Mouse (Mus musculus) heart, embryonic 15.5 days (tissue): ENCODE measurements around the gene Gse1. TPM values are rescaled to one million over a fixed set of nuclear protein-coding genes. Genes with fewer than 3 reads are reported as not detected.

Experiments used
- ATAC-seq: fragments of 200-750 bp; cut with Nextera tagmentation; replicated peaks from 2 replicates; pipeline ENCODE4 v1.8.0; 2017; ENCODE audit warnings: low read depth, moderate TSS enrichment; ENCODE audit not compliant: insufficient number of reproducible peaks, insufficient read depth, low FRiP score
- H3K27ac ChIP-seq: fragments of 300-500 bp; sonication (generic); 2 replicates; pipeline ENCODE4 v1.5.1; 2015; ENCODE audit warnings: mild to moderate bottlenecking, inconsistent platforms
- H3K27me3 ChIP-seq: fragments of 300-500 bp; sonication (generic); 2 replicates; pipeline ENCODE4 v1.6.1; 2015; ENCODE audit warnings: inconsistent platforms
- H3K36me3 ChIP-seq: fragments of 300-500 bp; sonication (generic); 2 replicates; pipeline ENCODE4 v1.6.1; 2015; ENCODE audit warnings: mild to moderate bottlenecking, inconsistent platforms
- H3K4me1 ChIP-seq: fragments of 300-500 bp; sonication (generic); replicated peaks from 2 replicates; pipeline ENCODE4 v1.6.1; 2015; ENCODE audit warnings: inconsistent platforms
- H3K4me2 ChIP-seq: fragments of 300-500 bp; sonication (generic); 2 replicates; pipeline ENCODE4 v1.6.1; 2015; ENCODE audit warnings: inconsistent platforms, mild to moderate bottlenecking, moderate library complexity
- H3K4me3 ChIP-seq: fragments of 300-500 bp; sonication (generic); 2 replicates; pipeline ENCODE4 v1.5.1; 2015; ENCODE audit warnings: mild to moderate bottlenecking, inconsistent platforms
- H3K9ac ChIP-seq: fragments of 300-500 bp; sonication (generic); 2 replicates; pipeline ENCODE4 v1.6.1; 2015; ENCODE audit warnings: mild to moderate bottlenecking, inconsistent platforms
- H3K9me3 ChIP-seq: fragments of 300-500 bp; sonication (generic); replicated peaks from 2 replicates; pipeline ENCODE4 v1.6.1; 2016; ENCODE audit warnings: inconsistent platforms
- WGBS: fragments of 180-500 bp; shearing (Covaris S2); methylation state at CpG from one replicate; pipeline ENCODE4 v1.1.7; 2015; ENCODE audit warnings: mixed read lengths; 5-methylcytosine and 5-hydroxymethylcytosine counted together
- polyA plus RNA-seq: library from polyadenylated mRNA; unstranded; fragments of >200 nt; fragmentation: Nextera tagmentation; extraction: Ambion mirVana; gene quantifications from 2 replicates; pipeline ENCODE4 v1.2.1, GENCODE M21; 2015

Gene Gse1
- polyA plus RNA-seq, 1 experiment from 2014 or later, result 8.9 TPM

GRCm38 (mm10) chr8:120516182-120516755 lies 288.0 kb downstream of the Gse1 start:
- peak; percentile 40; the same call in 1 of the 2 replicates for ATAC-seq
- H3K27ac ChIP-seq, result peak overlapping the region; percentile 72
- H3K4me2 ChIP-seq, result peak overlapping the region; percentile 32; the same call in 1 of the 2 replicates
- H3K4me1 ChIP-seq, result peaks cover 90% of the 10 kb centered on the region
- H3K4me3 ChIP-seq, result no peak overlapping the region
- WGBS, result 17% methylated on average over 12 of the region's 12 CpGs
- no peak overlapping the region; the same call in 1 of the 2 replicates for H3K9ac ChIP-seq
- H3K27me3 ChIP-seq, result no peaks in the 10 kb centered on the region
- H3K9me3 ChIP-seq, result no peaks in the 10 kb centered on the region
- H3K36me3 ChIP-seq, result no peaks in the 10 kb centered on the region

DNA sequence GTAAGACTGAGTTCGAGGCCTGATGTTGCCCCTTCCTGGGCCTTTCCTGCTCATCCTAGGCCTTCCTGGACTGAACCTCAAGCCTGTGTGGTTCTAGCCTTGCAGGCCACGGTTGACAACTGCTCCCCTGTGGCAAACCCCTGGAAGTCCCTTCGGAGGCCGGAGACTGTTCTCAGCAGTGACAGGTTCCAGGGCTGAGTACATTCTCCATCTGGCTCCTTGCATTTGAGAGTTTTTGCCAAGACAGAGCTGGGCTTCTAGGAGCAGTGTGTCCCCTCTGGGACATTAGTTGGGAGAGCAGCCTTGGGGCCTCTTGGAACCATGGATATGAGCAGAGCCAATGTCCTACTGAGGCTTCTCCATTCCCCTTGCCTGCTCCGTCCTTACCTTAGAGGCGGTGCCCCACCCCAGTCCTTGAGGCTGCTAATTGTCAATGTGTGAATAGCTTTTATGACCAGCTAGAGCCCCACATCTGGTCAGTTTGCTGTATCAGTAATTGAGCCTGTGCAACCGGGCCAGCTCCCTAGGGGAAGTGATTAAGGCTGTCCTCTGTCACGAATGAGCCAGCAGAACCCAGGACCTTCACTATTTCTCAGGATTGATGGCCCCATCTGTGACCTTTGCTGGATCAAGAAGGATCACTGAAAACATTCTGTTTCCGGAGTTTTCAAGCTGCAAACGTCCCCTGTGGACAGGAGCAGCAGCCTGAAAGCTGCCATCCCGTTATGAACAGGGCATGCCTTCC lies 289.6 kb downstream of the Gse1 start:
- Histone ChIP-seq H3K4me3 (no peak overlapping the region), H3K27ac (peak overlapping the region; percentile 72), H3K9me3 (no peaks in the 10 kb centered on the region), H3K27me3 (no peaks in the 10 kb centered on the region), H3K4me1 (peaks cover 83% of the 10 kb centered on the region), H3K9ac (no peak overlapping the region), H3K36me3 (no peaks in the 10 kb centered on the region), H3K4me2 (no peak overlapping the region)
- no peak for ATAC-seq
- WGBS, result 53% methylated on average over 11 of the region's 11 CpGs

DNA sequence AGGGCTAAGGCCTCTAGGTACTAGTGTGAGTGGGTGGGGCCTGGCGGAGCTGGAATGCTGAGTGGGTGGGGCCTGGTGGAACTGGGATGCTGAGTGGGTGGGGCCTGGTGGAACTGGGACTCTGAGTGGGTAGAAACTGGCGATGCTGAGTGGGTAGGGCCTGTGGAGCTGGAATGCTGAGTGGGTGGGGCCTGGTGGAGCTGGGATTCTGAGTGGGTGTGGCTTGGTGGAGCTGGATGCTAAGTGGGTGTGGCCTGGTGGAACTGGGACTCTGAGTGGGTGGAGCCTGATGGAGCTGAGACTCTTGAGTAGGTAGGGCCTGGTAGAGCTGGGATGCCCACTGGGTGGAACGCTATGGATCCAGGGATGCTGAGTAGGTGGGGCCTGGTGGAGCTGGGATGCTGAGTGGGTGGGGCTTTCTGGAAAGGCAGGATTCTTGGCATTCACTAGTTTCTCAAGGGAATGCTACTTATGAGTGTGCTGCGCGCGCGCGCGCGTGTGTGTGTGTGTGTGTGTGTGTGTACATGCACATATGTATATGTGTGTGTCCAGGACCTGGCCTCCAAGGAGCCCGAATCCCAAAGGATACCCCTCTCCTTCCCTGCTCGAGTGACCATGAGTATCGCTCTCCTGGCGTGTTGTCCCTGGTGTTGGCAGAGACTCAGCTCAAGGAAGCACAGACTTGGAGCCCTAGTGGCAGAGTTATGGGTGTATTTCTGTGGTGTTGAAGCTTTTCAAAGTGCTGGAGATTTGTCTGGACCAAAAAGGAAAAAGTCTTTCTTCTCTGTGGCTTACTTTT lies 290.7 kb downstream of the Gse1 start:
- ATAC-seq, result no peak
- no peaks in the 10 kb centered on the region for H3K36me3 ChIP-seq
- H3K4me2 ChIP-seq, result no peak overlapping the region
- H3K4me3 ChIP-seq, result no peak overlapping the region
- H3K9ac ChIP-seq, result no peak overlapping the region
- no peaks in the 10 kb centered on the region for H3K9me3 ChIP-seq
- 66% methylated on average over 14 of the region's 14 CpGs for WGBS
- H3K27me3 ChIP-seq, result no peaks in the 10 kb centered on the region
- peak overlapping the region; percentile 72; the same call in 1 of the 2 replicates for H3K27ac ChIP-seq
- H3K4me1 ChIP-seq, result peaks cover 83% of the 10 kb centered on the region

- Histone ChIP-seq H3K9me3 (no peaks in the 10 kb centered on the region), H3K4me1 (peaks cover 89% of the 10 kb centered on the region), H3K4me3 (no peak overlapping the region), H3K27me3 (no peaks in the 10 kb centered on the region), H3K36me3 (no peaks in the 10 kb centered on the region), H3K9ac (peak overlapping the region; percentile 41), H3K27ac (peak overlapping the region; percentile 50), H3K4me2 (peak overlapping the region; percentile 9; the same call in 1 of the 2 replicates)
- 60% methylated on average over 15 of the region's 15 CpGs for WGBS
- ATAC-seq, result no peak
Observed at GRCm38 (mm10) chr8:120520287-120520686, 292.0 kb downstream of the Gse1 start.

DNA sequence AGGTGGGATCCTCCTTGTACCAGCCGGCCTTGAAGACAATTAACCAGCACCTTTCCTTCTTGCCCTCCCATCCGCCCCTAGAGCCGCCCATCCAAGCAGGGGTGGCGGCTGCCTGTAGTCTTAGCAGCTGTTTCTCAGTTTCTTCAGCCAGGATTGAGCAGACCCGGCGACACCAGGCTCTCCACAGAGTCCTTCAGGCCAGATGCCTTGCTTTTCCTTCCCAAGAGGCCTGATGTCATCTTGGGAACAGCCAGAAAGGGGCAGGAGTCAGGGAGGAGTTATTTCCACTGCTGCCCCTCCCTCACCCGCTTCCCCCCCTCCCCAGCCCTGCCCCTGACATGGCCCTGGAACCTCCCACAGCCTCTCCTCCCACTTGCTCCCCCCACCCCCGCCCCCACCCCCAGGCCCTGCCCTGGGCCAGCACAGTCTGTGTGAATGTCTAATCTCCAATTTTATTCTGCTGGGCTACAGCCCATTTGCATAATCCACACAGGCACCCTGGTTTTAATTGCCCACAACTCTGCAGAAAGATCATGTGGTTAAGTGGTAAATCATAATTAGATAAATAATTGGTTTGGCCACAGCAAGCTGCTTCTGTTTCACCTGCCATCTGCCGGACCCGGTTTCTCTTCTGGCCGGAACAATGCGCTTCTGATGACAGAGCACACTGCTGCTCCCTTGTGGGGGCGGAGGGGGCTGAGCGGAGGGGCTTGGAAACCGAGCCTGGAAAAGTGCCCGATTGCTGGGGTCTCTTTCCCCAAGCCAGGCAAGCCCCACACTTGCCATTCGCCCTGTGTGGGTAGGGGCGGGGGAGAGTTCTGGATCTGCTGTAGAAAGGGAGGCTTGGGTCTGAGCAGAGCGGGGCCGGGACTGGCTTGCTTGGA lies 292.7 kb downstream of the Gse1 start:
- Histone ChIP-seq H3K27ac (peak overlapping the region; percentile 50), H3K4me3 (no peak overlapping the region), H3K9me3 (no peaks in the 10 kb centered on the region), H3K4me2 (peak overlapping the region; percentile 9; the same call in 1 of the 2 replicates), H3K36me3 (no peaks in the 10 kb centered on the region), H3K9ac (peak overlapping the region; percentile 41), H3K4me1 (peaks cover 90% of the 10 kb centered on the region), H3K27me3 (no peaks in the 10 kb centered on the region)
- peak; percentile 3; the same call in 1 of the 2 replicates for ATAC-seq
- 36% methylated on average over 20 of the region's 20 CpGs for WGBS

- ATAC-seq, result no peak
- Histone ChIP-seq H3K9ac (no peak overlapping the region), H3K4me1 (peaks cover 90% of the 10 kb centered on the region), H3K4me3 (no peak overlapping the region), H3K9me3 (no peaks in the 10 kb centered on the region), H3K27ac (peak overlapping the region; percentile 18; the same call in 1 of the 2 replicates), H3K4me2 (no peak overlapping the region), H3K27me3 (no peaks in the 10 kb centered on the region), H3K36me3 (no peaks in the 10 kb centered on the region)
- WGBS, result 81% methylated on average over 7 of the region's 7 CpGs
Observed at GRCm38 (mm10) chr8:120521591-120521965, 293.3 kb downstream of the Gse1 start.

DNA sequence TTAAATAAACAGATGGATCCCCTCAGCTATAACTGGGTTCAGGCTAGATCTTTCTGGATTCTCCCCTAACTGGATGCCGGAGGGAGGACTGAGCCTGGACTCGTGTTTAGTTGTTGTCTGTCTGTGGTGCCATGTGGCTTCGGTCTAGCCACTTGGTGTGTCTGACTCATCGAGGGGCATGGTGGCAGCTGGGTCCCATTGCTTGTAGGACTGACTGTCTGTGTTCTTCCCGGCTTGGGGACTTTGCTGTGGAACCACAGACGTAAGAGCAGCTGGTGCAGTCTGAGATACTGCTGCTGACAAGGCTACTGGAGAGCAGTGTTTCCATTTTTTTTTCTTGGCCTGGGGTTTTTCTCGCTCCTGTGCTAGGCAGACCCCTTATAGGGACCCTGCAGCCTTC lies 295.4 kb downstream of the Gse1 start:
- peaks cover 91% of the 10 kb centered on the region for H3K4me1 ChIP-seq
- no peaks in the 10 kb centered on the region for H3K9me3 ChIP-seq
- 0 out of 2 replicates have a peak overlapping the region, but pooled peaks have one; percentile 25 for H3K9ac ChIP-seq
- no peak for ATAC-seq
- peak overlapping the region; percentile 87 for H3K27ac ChIP-seq
- no peaks in the 10 kb centered on the region for H3K36me3 ChIP-seq
- 45% methylated on average over 7 of the region's 7 CpGs for WGBS
- H3K4me2 ChIP-seq, result no peak overlapping the region
- H3K4me3 ChIP-seq, result no peak overlapping the region
- H3K27me3 ChIP-seq, result no peaks in the 10 kb centered on the region

DNA sequence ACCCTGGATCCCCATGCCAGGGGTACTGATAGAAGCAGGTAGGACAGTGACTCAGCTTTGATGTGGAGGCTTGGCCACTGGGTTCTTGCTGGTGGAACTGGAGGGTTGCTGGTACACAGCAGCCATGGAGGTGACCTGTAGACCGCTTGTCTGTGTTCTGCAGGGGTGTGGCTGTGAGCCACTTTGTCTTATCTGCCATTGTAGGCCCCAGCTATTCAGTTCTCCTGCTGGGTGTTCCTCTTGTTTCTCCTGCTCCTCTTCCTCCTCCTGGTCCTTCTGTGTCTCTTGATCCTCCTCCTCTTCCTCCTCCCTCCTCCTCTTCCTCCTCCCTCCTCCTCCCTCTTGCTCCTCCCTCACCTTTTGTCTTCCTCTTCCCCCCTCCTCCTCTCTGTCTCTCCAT lies 296.9 kb downstream of the Gse1 start:
- no peaks in the 10 kb centered on the region for H3K36me3 ChIP-seq
- no peak overlapping the region for H3K9ac ChIP-seq
- H3K27me3 ChIP-seq, result no peaks in the 10 kb centered on the region
- peak overlapping the region; percentile 87 for H3K27ac ChIP-seq
- no peak overlapping the region for H3K4me2 ChIP-seq
- WGBS, result 46% methylated on average over 1 of the region's 1 CpGs
- peaks cover 84% of the 10 kb centered on the region for H3K4me1 ChIP-seq
- ATAC-seq, result no peak
- no peak overlapping the region for H3K4me3 ChIP-seq
- H3K9me3 ChIP-seq, result no peaks in the 10 kb centered on the region

DNA sequence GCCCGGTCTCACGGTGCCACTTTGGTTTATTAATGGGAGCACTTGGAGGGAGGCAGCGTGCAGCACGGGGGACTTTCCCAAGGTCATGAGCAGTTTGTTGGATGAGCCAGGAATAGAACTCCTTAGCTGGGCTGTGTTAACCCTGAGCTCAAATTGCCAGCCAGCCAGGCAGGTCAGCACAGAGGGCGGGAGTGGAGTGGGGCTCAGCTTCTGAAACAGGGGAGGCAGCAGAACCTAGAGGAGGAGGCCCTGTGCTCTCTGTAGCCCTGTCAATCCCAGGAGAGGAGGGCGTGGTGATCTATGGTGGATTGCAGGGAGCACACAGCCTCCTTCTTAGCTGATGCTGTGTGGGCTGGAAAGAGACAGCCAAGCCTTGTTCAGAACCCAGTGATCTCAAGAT lies 297.6 kb downstream of the Gse1 start:
- 0 out of 2 replicates have a peak overlapping the region, but pooled peaks have one; percentile 25 for H3K9ac ChIP-seq
- no peaks in the 10 kb centered on the region for H3K9me3 ChIP-seq
- peak overlapping the region; percentile 87 for H3K27ac ChIP-seq
- peak; percentile 76 for ATAC-seq
- H3K4me1 ChIP-seq, result peaks cover 77% of the 10 kb centered on the region
- H3K27me3 ChIP-seq, result no peaks in the 10 kb centered on the region
- H3K36me3 ChIP-seq, result no peaks in the 10 kb centered on the region
- H3K4me3 ChIP-seq, result no peak overlapping the region
- peak overlapping the region; percentile 18; the same call in 1 of the 2 replicates for H3K4me2 ChIP-seq
- 24% methylated on average over 6 of the region's 6 CpGs for WGBS

GRCm38 (mm10) chr8:120526577-120526976 lies 298.3 kb downstream of the Gse1 start:
- H3K36me3 ChIP-seq, result no peaks in the 10 kb centered on the region
- no peak overlapping the region for H3K4me2 ChIP-seq
- H3K27ac ChIP-seq, result peak overlapping the region; percentile 87
- H3K4me3 ChIP-seq, result no peak overlapping the region
- no peaks in the 10 kb centered on the region for H3K27me3 ChIP-seq
- 36% methylated on average over 4 of the region's 4 CpGs for WGBS
- peaks cover 76% of the 10 kb centered on the region for H3K4me1 ChIP-seq
- no peak for ATAC-seq
- H3K9ac ChIP-seq, result no peak overlapping the region
- H3K9me3 ChIP-seq, result no peaks in the 10 kb centered on the region
